Mouse (Mus musculus): Measurements from ENCODE around the gene Tut1.
A peak's percentile ranks its signal among the peaks of the same experiment; 100 is the strongest.

DNA sequence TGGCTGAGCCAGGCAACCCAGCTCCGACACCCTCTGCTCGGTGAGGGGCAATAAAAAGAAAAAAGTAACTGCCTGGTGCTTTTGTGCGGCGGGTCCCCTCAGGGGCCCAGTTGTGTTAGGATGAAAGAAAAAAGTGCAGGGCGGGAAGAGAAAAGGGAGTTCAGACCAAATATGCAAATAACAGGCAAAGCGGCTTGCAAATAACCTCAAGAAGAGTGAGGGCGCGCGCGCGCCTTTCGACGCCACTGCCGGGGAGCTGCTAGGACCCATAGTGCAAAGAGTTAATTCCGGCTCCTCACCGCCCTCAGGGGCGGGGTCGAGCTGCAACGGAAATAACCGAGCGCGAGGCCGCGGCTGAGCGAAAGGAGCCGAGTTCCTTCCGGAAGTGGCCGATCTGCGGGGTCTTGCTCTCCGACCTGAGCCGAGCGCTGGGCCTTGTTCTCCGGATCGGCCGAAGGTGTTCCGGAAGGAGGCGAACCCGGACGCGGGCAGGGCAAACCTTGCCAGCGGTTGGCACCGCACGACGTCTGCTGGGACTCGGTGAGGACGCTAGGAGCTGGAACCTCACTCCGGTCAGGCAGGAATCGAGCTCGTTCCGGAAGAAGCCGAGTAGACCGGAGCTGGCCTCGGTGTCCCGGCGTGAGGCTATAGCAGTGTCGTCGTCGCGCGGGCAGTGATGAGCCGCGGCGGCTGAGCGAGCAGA, 12.0 kb upstream of the Tut1 start, which contains the start of gene Mta2:
- TF ChIP-seq CTCF (IDR thresholded peaks at IDR 0.05; ENCODE audit: borderline replicate concordance, insufficient read depth, low read length), result no peak
- TF ChIP-seq POLR2A (IDR thresholded peaks at IDR 0.05; ENCODE audit: low read depth, low read length), result peak; percentile 86
